Mouse (Mus musculus): ENCODE data around the gene Prorsd1.
"Not testable (repeated sequence)": the region's sequence is repeated elsewhere in the genome, so short reads cannot be mapped to it uniquely, and the experiment has no call there.

Prorsd1 gene

GRCm38 (mm10) chr11:29514682-29515412 is at the start of gene Prorsd1:
Prorsd1 (minus strand) TSS chr11:29515033.
- peak; percentile 93 for DNase-seq (ENCODE audit: low spot score)

DNA sequence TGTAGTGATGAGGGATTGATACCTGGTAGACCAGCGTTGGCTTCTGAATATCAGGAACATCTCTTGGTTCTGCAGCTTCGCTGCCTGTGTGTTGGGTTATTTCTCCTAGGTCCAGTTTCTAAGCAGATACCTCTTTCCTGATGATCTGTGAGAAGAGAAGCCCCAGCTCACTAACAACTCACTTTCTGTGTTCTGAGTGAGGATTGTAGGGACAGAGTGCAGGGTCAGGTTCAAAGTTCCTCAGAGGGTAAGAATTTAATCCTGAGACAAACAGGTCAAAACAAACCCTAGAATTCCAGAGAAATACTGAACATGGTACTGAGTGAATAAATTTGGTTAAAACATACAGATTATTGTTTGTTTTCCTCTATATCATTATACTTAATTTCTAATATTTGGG is 48.6 kb upstream of the Prorsd1 start:
- DNase-seq (ENCODE audit: low spot score): no peak

GRCm38 (mm10) chr11:29560990-29561389 is 46.2 kb upstream of the Prorsd1 start:
- DNase-seq (ENCODE audit: low spot score): no peak

GRCm38 (mm10) chr11:29560452-29560851 is 45.6 kb upstream of the Prorsd1 start:
- no peak for DNase-seq (ENCODE audit: low spot score)

DNA sequence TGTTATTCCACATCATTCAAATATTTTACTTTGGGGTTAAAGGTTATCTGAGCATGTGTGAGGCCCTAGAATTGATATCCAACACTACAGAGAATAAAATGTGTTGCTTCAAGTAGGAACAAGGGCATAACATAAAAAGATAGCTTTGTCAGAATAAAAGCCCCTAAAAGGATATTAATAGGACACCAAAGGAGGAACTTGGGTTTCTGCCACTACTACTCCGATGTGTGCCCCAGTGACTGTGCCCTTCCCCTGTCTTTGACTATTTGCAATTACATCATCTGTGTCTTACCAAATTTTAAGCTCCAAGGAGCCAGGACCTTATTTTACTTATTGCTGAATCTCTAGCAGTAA is 34.6 kb upstream of the Prorsd1 start:
- DNase-seq (ENCODE audit: low spot score): no peak

DNA sequence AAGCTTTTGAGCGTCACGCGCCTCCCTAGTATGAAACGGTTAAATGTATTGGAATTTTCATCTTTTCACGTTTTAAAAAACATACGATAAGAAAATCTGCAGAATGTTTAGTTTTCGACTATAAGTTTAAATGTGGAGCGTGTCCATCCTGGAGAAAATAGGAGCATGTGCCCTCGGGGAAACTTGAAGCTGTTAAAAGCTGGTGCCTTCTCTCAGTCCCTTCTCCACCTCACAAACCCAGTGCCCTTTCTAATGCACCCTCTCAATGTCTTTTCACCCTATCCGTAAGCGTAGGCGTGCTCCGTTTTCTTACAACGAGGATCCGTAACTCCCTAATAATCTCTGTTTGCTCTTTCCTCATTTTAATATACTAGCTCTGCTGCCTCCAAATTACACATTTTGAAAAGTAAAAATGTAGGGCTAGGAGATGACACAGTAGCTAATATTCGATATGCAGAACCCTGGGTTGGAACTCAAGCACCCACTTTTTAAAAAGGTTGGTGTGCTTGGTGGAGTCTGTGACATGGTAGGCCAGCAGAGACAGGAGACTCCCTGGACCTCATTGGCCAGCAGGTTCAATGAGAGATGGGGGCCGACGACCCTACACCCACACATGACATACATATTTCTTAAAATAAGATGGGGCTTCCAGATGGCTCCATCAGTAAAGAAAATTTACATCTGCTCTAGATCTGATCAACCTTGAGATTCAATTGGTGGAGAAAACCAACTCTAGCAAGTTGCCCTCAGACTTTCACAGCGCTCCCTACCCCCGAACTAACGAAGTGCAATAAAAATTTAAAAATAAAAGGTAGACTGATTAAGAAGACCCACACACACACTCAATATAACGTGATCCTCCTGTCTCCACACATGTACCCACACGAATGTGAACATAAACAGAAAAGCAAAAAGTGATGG is 33.9 kb upstream of the Prorsd1 start:
- DNase-seq (ENCODE audit: low spot score): no peak

- peak; percentile 91 for DNase-seq (ENCODE audit: low spot score)
Measured at GRCm38 (mm10) chr11:29547752-29548503, 33.1 kb upstream of the Prorsd1 start, which contains the start of the genes Clhc1 and Rps27a. Clhc1 (plus strand) TSS chr11:29547950. Rps27a (minus strand) TSS chr11:29548109.

DNA sequence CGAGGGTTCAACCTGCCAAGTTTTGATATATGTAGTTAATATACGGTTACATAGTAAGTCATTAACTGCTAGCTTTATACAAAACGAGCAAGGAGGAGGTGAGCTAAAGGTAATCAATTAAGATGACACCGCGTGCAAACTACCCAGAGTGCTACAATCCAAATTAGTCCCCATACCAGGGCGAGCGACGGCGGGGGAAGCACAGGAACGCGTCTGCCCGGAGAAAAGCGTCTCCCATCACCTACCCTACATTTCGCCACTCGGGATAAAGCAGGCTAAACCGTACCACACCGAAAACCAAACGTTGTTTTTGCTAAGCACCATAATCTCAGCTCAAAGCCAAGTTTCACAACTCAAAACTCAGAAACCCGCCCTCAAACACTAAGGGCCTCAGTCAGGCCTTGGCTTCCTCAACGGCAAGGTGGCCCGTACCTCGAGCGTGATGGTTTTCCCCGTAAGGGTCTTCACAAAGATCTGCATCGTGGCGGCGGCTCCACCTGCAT is 32.5 kb upstream of the Prorsd1 start:
- no peak for DNase-seq (ENCODE audit: low spot score)

GRCm38 (mm10) chr11:29546762-29547161 is 31.9 kb upstream of the Prorsd1 start:
- DNase-seq (ENCODE audit: low spot score): no peak

GRCm38 (mm10) chr11:29546297-29546696 is 31.5 kb upstream of the Prorsd1 start:
- not testable (repeated sequence) for DNase-seq (ENCODE audit: low spot score)

DNA sequence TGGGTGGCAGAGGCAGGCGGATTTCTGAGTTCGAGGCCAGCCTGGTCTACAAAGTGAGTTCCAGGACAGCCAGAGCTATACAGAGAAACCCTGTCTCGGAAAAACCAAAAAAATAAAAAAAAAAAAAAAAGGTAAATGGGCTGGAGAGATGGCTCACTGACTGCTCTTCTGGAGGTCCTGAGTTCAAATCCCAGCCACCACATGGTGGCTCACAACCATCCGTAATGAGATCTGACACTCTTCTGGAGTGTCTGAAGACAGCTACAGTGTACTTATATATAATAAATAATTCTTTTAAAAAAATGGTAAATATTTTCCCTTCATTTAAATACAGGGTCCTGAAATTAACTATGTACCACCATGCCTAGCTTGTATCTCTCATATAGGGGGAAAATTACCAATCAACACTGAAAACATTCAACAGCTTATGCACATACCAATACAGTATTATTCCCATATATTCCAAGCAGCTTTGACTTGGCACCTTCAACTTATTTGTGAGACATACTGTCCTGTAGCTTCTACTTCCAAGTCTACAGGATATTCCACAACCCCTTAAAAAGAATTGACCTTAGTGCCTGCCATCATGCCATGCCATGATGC is 30.4 kb upstream of the Prorsd1 start:
- DNase-seq (ENCODE audit: low spot score): not testable (repeated sequence)

- no peak for DNase-seq (ENCODE audit: low spot score)
Measured at GRCm38 (mm10) chr11:29544225-29544945, 29.6 kb upstream of the Prorsd1 start.

DNA sequence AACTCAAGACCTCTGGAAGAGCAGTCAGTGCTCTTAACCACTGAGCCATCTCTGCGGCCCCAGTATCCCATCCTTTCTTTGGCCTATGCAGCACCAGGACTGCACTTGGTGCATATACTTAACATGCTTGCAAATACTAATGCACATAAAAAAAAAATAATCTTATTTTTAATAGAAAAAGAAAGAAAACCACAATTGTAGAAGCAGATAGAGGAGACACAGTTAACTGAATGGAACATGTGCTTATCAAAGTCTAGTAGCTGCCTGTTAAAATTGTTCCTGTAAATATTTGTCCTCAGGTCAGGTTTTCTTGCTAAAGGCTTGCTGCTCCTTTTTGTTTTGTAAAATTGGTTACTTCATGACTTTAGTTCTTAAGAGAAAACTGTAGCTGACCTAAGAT is 23.4 kb upstream of the Prorsd1 start:
- no peak for DNase-seq (ENCODE audit: low spot score)

DNA sequence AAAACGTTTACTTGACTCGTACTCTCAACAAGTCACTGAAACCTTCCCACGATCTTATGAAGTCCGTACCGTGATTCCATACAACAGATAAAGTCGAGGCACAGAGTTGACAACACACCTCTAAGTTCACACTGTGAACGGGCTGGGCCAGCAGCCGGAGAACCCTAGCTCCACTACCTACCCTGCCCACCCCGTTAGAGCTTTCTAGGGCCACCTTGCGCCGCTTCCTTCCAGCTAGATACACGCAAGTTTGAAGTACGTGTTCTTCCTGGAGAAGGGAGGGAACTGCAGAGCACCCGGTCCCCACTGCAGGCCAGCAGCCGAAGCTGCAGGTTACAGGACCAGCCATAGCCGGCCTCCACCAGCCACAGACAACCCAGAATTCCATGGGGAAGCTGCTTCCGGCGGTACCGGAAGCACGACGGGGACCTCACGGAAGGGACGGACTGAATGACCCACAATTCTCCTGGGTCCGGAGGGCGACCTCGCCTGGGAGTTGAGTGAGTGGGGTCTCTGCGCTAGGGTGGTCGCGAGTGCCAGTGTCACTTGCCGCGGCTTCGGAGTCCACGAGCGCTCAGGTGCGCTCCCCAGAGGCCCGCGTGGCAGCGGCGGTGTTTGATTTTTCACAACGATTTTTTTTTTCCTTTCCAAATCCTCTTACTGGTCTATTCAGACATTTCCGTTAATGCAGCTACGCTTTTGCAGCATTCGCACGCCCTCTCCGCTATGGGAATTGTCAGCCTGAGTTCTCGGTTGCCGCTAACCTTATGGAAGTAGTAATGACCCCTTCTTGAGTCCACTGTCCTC is 11.4 kb upstream of the Prorsd1 start, which contains the start of gene Mtif2:
TSS of gene Mtif2 (plus strand) at position 421 of the 807 bp plus-strand sequence.
- DNase-seq (ENCODE audit: low spot score): peak; percentile 90

DNA sequence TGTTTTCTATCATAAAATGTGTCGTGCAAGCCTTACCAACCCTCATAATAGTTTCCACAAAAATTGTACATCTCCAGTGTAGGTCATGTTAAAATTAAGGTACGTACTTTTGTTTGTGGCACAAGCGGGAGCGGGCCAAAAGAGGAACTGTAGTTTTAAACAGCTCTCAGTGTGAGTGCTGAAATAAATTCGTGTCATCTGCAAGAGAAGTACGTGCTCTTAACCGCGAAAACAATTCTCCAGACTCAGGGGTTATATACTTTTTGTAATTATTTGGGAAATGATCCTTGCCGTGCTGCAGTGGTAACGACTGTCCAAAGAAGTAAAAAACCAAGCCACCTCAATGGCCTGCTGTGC is 530 bp downstream of the Prorsd1 start:
- no peak for DNase-seq (ENCODE audit: low spot score)

GRCm38 (mm10) chr11:29512818-29513535 is 1.9 kb downstream of the Prorsd1 start:
- no peak for DNase-seq (ENCODE audit: low spot score)

- no peak for DNase-seq (ENCODE audit: low spot score)
Measured at GRCm38 (mm10) chr11:29509421-29509820, 5.4 kb downstream of the Prorsd1 start.

DNA sequence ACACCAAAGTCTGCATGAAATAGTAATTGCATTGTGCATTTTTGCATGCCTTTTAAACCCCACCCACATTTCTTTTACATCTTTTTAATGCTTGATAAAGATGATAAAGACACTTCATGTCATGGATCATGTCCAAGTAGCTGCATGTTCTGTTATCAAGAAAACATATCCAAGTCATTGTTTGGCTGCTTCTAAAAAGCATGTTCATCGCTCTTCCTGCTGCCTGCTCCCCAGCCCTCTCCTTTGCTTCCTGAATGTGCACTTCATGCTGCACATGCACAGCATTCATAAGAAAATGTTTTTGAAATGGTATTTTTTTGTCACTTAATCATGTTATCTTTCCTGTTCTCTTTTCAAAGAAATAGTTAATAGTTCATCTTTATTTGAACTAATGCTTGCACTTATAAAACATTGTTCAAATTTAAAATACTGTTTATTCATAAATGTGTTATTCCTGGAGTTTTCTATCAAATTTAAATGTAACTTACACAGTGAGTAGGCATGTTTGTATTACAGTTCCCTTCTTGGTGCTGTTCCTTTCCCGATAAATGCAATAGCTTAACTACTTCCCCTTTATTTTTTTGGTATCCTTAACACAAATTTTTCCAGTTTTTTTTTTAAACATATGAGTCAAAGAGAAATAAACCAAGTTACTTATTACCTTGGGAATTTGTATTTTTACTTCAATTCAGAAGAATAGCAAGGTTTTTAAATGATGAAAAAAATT is 9.8 kb downstream of the Prorsd1 start:
- no peak for DNase-seq (ENCODE audit: low spot score)

Measured in yolk sac, embryonic 10.5 days (tissue).